Mouse (Mus musculus): ENCODE measurements around the gene Rasl2-9.
"Not testable (repeated sequence)": the region's sequence is repeated elsewhere in the genome, so short reads cannot be mapped to it uniquely, and the experiment has no call there.

The Rasl2-9 gene

DNA sequence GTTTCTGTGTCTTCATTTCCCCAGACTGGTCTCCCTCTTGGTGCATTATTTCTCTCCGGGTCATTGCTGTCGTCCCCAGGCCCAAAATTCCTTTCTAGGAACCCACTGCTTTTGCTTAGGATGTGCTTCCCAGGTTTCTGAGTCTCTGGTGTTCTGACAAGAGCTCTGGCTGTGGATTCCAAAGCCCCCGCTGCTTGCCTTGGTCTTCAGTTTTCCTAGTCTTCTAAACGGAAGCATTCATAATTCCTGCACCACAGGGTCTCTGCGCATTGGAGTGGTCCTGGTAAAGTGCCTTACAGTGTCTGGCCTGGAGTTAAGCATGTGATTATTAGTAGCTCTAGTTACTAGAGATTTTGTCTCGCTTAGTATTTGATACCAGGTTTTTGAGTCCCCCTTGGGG is 44.9 kb downstream of the Rasl2-9 start:
- DNase-seq (ENCODE audit: low read depth, low spot score): peak; percentile 71

- peak; percentile 96 for DNase-seq (ENCODE audit: low read depth, low spot score)
These were observed 45.6 kb downstream of the Rasl2-9 start, which contains the start of gene Epn1 for GRCm38 (mm10) chr7:5080010-5080751. Epn1 (plus strand) TSS chr7:5080235.

DNA sequence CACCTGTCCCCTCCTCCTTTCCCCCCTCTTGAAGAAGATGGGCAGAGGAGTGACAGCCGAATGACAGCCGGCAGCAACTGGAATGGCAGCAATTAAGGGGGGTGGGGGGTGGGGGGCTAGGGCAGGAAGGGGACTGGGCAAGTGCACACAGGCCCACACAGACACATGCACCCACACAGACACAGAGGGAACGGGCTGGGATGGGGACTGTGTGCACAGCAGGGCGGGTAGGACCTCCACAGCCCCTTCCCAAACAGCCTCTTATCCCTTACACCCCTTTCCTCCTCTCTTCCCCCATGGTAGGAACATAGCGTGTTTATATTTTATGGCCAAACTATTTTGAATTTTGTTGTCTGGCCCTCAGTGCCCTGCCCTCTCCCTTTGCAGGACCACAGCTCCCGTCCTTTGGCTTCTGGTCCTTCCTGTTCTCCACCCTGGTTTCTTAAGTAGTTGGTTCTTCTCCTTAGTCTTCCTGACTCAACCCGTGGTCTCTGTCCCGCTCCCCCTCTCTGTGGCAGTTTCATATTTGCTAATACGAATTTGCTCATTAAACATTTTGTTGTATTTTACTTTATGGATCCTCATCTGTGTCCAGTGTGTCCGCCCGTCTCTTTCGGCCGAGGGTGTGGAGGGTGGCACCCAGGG is 46.3 kb downstream of the Rasl2-9 start:
- not testable (repeated sequence) for DNase-seq (ENCODE audit: low read depth, low spot score)

DNA sequence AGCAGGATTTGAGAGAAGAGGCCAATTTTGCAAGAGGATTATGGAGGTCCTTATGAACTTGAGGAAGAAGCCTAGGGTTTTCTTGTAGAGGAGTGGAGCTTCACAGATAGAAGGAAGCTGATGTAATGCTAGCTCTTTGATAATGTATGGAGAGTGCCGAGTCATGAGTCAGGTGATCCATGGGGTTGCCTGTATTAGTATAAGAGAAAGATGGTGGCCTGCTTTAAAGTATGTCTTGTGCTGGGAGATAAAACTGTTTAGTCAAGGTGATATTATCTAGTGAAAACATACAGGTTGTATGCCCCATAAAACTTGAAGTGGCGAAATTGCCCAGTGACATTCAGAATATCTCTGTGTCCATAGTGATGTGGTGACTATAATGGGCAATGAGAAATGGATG is 48.8 kb downstream of the Rasl2-9 start:
- DNase-seq (ENCODE audit: low read depth, low spot score): no peak

DNA sequence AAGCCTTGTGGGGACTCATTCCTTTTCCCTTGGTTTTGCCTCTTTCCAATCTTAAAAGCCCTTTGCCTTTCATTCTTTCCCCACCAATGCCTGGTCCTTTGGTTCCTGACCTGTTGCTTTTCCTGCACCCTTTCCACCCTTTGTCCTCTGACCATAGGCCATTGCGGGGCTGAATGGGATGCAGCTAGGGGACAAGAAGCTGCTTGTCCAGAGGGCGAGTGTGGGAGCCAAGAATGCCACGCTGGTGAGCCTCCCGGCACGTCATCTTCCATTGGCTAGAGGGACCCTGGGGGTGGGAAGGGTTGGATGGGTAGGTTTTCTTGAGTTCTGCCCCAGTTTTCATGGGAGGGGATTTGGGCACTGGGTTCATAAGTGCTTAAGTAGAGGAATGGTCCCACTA is 50.8 kb downstream of the Rasl2-9 start:
- no peak for DNase-seq (ENCODE audit: low read depth, low spot score)

Data from R1 (cell line).